Mouse (Mus musculus): ENCODE data around the gene Cab39. TPM values are rescaled to one million over a fixed set of nuclear protein-coding genes. Genes with fewer than 3 reads are reported as not detected.

Cab39 gene
- polyA plus RNA-seq, 1 experiment from 2014 or later = 94.5 TPM

Small RNA genes within 50 kb of the gene (microRNA-seq; reads per million reads assigned to microRNA genes)
- gene Gm25472 (not detected), gene Mir8096 (not detected)

Other genes starting within 250 kb of the Cab39 start
- not detected in 2 replicates for gene G530012D18Rik, start 217.8 kb upstream of the Cab39 start, polyA plus RNA-seq (2014; fragmentation: Nextera tagmentation; extraction: Ambion mirVana)
- gene Sp110, start 194.6 kb upstream of the Cab39 start, polyA plus RNA-seq (2014; fragmentation: Nextera tagmentation; extraction: Ambion mirVana) = 2.2 TPM in 1 of 2 replicates, not detected in the other
- 1.3 TPM in 1 of 2 replicates, not detected in the other for gene Sp140, start 193.1 kb upstream of the Cab39 start, polyA plus RNA-seq (2014; fragmentation: Nextera tagmentation; extraction: Ambion mirVana)
- 1.9 TPM in 1 of 2 replicates, not detected in the other for gene Sp100, start 143.5 kb upstream of the Cab39 start, polyA plus RNA-seq (2014; fragmentation: Nextera tagmentation; extraction: Ambion mirVana)
- 0.59 and 0.80 TPM in 2 replicates for gene A630001G21Rik, start 14.8 kb upstream of the Cab39 start, polyA plus RNA-seq (2014; fragmentation: Nextera tagmentation; extraction: Ambion mirVana)
- 136 and 176 TPM in 2 replicates for gene Itm2c, start 100.8 kb downstream of the Cab39 start, polyA plus RNA-seq (2014; fragmentation: Nextera tagmentation; extraction: Ambion mirVana)
- 6.9 and 7.5 TPM in 2 replicates for gene 4933407L21Rik, start 135.0 kb downstream of the Cab39 start, polyA plus RNA-seq (2014; fragmentation: Nextera tagmentation; extraction: Ambion mirVana)
- gene Gpr55, start 167.6 kb downstream of the Cab39 start, polyA plus RNA-seq (2014; fragmentation: Nextera tagmentation; extraction: Ambion mirVana) = 0.05 and 0.11 TPM in 2 replicates
- 0.32 and 0.34 TPM in 2 replicates for gene Spata3, start 223.4 kb downstream of the Cab39 start, polyA plus RNA-seq (2014; fragmentation: Nextera tagmentation; extraction: Ambion mirVana)

Data from midbrain, embryonic 14.5 days (tissue).